Mouse (Mus musculus): ENCODE data around the gene Efhd2. TPM values are rescaled to one million over a fixed set of nuclear protein-coding genes. Genes with fewer than 3 reads are reported as not detected.

Gene Efhd2
- total RNA-seq (2021) = 10 to 100 TPM; 46.5 to 50.5 TPM

- peak; percentile 87 for DNase-seq
These were observed at the start of gene Efhd2 for GRCm38 (mm10) chr4:141874601-141875460. TSS of gene Efhd2 (minus strand) at chr4:141874920.

DNA sequence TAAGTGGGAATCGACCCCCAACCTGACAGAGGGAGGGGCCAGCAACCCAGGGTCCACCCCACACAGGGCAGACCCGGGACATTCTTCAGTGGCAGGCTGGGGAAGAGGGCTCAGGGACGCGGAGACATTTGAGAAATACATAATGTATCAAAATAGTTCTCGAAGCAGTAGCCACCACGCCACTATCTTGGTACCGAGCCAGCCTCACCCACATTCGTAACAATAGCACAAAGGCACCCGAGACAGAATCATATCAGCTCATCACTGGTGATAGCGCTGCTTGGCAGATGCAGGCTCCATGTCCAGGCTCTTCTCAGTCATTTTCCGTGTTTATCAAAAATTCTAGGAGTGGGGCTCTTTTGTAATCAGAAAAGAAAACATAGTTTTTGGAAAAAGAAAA, 49.2 kb upstream of the Efhd2 start:
- DNase-seq = no peak

GRCm38 (mm10) chr4:141920391-141920790, 45.7 kb upstream of the Efhd2 start:
- DNase-seq = no peak

- DNase-seq = no peak
These were observed 43.2 kb upstream of the Efhd2 start for GRCm38 (mm10) chr4:141917735-141918419.

DNA sequence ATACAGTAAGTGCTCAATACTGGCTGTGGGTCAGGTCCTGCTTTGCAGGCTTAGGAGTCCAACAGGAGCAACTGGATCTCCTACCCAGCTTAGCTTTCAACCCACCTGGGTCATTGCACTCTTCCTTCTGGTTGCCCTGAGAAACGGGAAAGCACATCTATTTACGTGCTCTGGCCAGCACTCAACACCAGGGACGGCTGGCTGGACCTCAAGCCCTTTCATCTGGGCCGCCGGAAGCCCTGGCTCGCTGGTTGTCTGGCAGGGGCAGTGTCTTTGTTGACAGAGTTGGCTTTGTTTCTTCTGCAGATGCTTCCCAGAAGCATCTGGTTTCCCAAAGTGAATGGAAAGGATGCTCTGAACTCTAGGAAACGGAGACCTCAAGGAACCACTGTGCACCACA, 39.3 kb upstream of the Efhd2 start:
- DNase-seq = peak; percentile 85

DNA sequence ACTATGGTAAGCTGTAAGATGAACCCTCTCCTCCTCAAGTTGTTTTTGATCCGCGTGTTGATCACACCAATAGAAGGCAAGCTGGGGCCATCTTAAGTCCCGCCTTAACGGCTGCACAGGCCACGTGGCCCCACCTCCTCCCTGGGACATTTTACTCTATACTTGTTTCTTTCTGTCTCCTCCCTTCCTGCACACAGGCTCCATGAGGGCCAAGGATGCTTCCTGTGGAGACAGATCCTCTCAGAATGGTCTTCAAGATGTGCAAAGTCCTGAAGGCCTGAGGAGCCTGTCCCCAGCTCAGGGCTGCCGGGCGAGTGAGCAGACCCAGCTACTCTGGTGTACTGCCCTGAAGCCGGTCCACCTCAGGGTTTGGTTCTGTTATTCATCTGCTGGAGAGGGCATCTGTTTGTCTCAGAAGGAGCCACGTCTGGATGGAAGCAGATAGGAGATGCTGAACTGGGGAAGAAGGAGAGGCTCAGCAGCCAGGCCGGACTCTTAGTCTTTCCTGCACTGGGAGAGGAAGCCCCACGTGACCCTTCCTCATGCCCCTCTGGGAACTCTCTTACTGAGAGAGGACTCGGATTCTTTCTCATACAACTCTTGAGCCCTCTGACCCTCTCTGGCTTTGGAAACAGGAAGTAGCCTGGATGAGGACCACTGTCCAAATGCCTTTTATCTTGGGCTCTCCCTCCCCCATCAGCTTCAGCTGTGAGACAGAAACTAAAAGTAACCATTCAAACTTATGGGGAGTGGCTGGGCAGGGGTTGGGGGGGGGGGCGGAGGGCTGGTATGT, 38.7 kb upstream of the Efhd2 start:
- peak; percentile 37 for DNase-seq

DNA sequence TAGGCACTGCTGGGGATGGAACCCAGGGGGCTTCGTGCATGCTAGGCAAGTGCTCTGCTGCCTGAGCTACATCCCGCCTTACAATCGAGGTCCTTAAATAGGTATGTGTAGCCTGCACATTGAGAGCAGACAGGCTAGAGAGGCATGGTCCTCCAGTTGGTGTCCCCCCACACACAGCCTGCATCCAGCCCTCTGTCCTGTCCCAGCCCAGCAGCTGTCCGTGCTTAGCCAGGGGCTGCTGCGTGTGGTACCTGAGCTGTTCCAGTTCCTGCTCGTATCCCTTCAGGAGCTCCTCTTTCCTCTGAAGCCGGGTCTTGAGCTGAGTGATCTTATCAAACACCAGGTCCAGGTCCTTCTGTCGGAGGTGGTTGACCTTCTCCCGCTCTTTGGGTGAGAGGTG, 30.0 kb upstream of the Efhd2 start:
- no peak for DNase-seq

DNA sequence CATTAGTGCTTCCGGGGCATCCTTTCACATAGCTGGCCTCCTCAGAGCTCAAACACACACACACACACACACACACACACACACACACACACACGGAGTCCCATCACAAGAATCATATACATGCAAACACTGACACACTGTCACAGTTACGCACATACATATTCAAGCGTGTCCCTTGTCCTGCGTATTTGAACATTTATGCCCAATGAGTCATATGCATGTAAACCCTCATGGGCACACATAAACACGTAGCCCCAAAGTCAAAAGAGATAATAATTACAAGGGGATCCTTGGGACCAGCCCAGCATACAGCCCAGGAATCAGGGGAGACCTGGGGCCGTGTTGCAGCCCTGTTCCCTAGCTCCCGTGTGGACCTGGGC, 27.7 kb upstream of the Efhd2 start:
- DNase-seq = no peak

DNA sequence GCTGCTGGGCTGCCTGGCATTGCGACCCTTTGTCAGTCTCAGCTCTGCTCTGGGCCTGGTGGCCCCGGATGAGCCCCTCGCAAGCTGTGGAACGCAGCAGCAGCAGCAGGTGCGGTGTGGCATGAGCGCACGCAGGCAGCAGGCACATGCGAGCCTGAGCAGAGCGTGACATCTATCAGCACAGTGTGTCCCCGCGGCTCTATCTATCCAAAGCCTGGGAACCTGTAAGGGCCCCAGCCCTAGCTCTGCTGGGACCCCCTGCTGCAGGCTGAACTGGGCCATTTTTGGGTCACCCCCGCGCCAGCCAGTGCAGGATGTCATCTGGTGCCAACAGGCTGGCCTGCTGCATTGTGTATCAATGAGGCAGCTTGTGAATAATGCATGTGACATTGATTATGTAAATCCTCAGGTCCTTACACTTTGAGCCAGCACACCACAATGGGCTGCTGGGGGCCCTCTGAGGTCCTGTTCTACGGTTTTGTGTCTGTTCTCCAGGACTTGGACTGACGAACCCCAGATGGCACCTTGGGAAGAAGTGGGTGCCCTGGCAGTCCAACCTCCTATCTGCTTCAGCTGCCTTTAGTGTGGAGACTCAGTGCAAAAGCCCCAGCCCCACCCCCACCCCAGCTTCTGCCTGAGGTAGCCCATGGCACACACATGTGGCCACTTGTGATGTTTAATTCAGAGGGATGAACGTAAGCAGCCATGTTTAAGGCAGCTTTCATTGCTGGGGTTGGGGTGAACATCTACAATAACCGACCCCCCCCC, 27.2 kb upstream of the Efhd2 start:
- DNase-seq = no peak

- no peak for DNase-seq
These were observed 25.7 kb upstream of the Efhd2 start for GRCm38 (mm10) chr4:141900421-141900820.

- DNase-seq = peak; percentile 59
These were observed 25.2 kb upstream of the Efhd2 start for GRCm38 (mm10) chr4:141899936-141900335.

- no peak for DNase-seq
These were observed 24.2 kb upstream of the Efhd2 start for GRCm38 (mm10) chr4:141898905-141899304.

DNA sequence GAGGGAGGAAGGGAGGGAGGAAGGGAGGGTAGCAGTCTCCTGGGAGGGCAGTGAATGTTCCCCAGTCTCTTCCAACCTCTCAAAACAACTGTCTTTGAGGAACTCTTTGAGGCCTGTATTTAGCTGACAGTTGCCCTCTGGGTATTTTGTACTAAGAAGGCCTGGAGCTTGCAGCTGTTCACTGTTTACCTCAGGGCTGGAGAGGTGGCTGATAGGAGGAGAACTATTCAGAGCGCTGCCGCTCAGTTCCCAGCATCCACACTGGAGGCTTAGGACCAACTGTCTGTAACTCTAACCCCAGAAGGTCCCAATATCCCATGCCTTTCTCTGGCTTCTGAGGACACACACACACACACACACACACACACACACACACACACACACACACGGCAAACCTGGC, 23.1 kb upstream of the Efhd2 start:
- no peak for DNase-seq

DNA sequence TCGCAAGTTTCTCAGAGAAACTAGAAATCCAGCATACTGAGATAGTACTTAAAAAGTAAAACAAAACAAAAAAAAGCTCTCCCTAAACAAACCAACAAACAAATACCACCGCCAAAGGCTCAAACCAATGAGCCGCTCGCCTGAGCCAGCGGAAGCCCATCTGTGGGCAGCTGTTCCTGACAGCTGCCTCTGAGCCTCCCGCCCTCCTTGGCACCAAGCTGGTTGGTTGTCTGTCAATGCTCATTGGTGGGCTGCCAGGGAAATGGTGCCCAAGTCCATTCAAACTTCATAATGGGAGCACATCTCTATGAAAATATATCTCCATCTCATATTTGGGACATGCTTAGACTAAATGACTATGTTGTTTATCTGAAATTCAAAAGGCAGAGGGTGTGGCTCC, 22.5 kb upstream of the Efhd2 start:
- no peak for DNase-seq

GRCm38 (mm10) chr4:141895772-141896171, 21.1 kb upstream of the Efhd2 start:
- DNase-seq = peak; percentile 39

GRCm38 (mm10) chr4:141893157-141893784, 18.6 kb upstream of the Efhd2 start:
- no peak for DNase-seq

DNA sequence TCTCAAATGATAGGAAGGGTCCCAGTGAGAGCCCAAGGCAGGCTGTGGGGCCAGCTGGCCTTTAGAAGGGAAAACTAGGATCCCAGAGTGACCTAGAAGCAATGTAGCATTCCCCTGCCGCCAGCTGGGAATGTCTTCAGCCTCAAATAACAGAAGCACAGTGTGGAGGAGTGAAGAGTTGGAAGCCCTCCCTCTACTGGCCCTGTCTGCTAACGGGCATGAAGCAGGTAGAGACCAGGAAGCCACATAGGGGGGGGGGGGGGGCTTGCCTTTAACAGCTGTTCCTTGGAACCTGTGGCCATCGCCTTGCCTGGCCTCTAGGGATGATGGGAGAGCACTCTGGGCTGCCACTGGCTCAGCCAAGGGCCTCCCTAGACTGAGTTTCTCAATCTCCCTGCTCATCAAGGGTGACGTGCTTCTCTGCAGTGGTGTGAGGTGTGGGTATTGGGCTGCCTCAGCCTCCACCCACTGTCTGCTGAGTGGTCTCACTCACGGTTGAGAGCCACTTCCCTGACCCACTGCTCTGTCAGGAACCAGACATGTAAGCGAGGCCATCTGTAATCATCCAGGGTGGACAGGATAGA, 11.8 kb upstream of the Efhd2 start:
- no peak for DNase-seq

DNA sequence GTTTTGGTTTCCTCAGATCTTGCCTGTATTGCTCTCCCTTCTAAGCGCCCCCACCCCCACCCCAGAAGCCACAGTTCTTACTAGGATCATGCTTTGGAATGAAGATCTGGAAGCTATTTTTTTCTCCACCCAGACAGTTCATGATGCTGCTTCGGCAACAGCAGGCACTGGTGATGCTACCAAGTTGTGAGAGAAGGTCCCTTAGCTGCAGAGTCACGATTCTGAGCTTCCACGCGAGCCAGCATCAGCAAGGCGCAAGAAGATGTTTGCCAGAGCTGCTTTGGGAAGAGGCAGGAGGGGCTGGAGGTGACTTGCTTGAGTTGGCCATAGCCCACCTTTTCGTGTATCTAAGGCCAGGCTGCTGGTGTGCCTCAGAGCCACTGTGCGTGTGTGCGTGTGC, 10.7 kb upstream of the Efhd2 start:
- DNase-seq = no peak

DNA sequence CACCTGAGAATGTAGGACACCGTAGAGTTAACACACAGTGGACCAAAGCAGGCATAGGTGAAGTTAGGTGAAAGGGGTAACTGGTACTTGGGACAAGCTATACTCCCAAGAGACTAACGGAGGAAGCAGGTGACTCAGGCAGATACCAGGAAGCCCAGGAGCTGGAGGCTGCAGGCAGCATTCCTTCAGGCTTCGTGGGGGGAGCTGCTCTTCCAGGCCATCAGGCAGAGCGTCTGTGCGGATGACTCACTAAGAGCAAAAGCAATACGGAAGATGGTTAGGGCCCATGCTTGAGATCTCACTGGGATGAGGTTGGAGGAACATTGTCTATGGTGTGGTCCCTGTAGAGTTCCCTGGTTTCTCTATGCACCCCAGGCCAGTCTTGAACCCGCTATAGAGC, 8.1 kb upstream of the Efhd2 start:
- DNase-seq = no peak

- peak; percentile 49 for DNase-seq
These were observed 7.2 kb upstream of the Efhd2 start for GRCm38 (mm10) chr4:141881950-141882349.

GRCm38 (mm10) chr4:141881289-141881914, 6.7 kb upstream of the Efhd2 start:
- no peak for DNase-seq
